Mouse (Mus musculus) spleen, adult 2 months (tissue): Measurements from ENCODE around the gene Coro1c. TPM values are rescaled to one million over a fixed set of nuclear protein-coding genes. Genes with fewer than 3 reads are reported as not detected.

ENCODE experiments used
- DNase-seq, 2 experiments: peaks; one replicate each; pipeline versions ENCODE4 v3.0.0 to v3.0.0-alpha.2; 2012 to 2021; ENCODE audit warnings: low spot score in 2 of 2, low read depth in 1 of 2
- H3K27ac ChIP-seq: fragments of 200-500 bp; 2 replicates; pipeline ENCODE4 v1.5.1; 2012; ENCODE audit warnings: low read length, inconsistent platforms; ENCODE audit not compliant: insufficient read depth
- H3K27me3 ChIP-seq: fragments of 200-500 bp; 2 replicates; pipeline ENCODE4 v1.6.1; 2012; ENCODE audit warnings: mild to moderate bottlenecking, moderate library complexity, low read length, inconsistent platforms; ENCODE audit not compliant: control insufficient read depth, insufficient read depth
- H3K36me3 ChIP-seq: fragments of 200-500 bp; 2 replicates; pipeline ENCODE4 v1.6.1; 2012; ENCODE audit warnings: mild to moderate bottlenecking, low read length, inconsistent platforms; ENCODE audit not compliant: control insufficient read depth, insufficient read depth
- H3K4me1 ChIP-seq: fragments of 200-500 bp; 2 replicates; pipeline ENCODE4 v1.6.1; 2011; ENCODE audit warnings: inconsistent platforms; ENCODE audit not compliant: control insufficient read depth, insufficient read depth, insufficient read length
- H3K4me3 ChIP-seq: fragments of 200-500 bp; 2 replicates; pipeline ENCODE4 v1.5.1; 2011; ENCODE audit warnings: mild to moderate bottlenecking, inconsistent platforms; ENCODE audit not compliant: insufficient read depth, insufficient read length; ENCODE audit errors: extremely low read depth
- CTCF ChIP-seq: fragments of 200-500 bp; IDR thresholded peaks from 2 replicates; pipeline ENCODE4 v1.5.1; 2011; ENCODE audit warnings: mild to moderate bottlenecking, inconsistent platforms; ENCODE audit not compliant: insufficient read depth, insufficient read length, insufficient replicate concordance; ENCODE audit errors: extremely low read depth
- POLR2A ChIP-seq: fragments of 200-500 bp; IDR thresholded peaks from 2 replicates; pipeline ENCODE4 v1.6.1; 2011; ENCODE audit warnings: low read depth, low read length, inconsistent platforms
- WGBS: fragments of 180-500 bp; shearing (Covaris S2); methylation state at CpG from one replicate; pipeline ENCODE4 v1.1.7; 2018; 5-methylcytosine and 5-hydroxymethylcytosine counted together
- polyA plus RNA-seq: library from polyadenylated mRNA; depleted of rRNA; stranded (reverse); fragments of >200 nt; gene quantifications from 2 replicates; pipeline ENCODE4 v1.2.3, GENCODE M21; 2012

Gene Coro1c
- polyA plus RNA-seq, 1 experiment, result 38.3 TPM

- peaks cover 5% of the 10 kb centered on the region; the same call in 1 of the 2 replicates for H3K4me1 ChIP-seq
- H3K4me3 ChIP-seq, result no peak overlapping the region
These were observed 49.6 kb downstream of the Coro1c start for GRCm38 (mm10) chr5:113858971-113859370.

GRCm38 (mm10) chr5:113858550-113858949 lies 50.0 kb downstream of the Coro1c start:
- Histone ChIP-seq H3K27ac (0 out of 2 replicates have a peak overlapping the region, but pooled peaks have one; percentile 13), H3K4me3 (no peak overlapping the region), H3K36me3 (no peaks in the 10 kb centered on the region), H3K27me3 (no peaks in the 10 kb centered on the region), H3K4me1 (peaks cover 5% of the 10 kb centered on the region; the same call in 1 of the 2 replicates)
- TF ChIP-seq POLR2A (no peak), CTCF (no peak)
- no peak for DNase-seq
- 76% methylated on average over 10 of the region's 10 CpGs for WGBS

More at GRCm38 (mm10) chr5:113858971-113859370, 49.6 kb downstream of the Coro1c start:
- Histone ChIP-seq H3K36me3 (peaks cover under 1% of the 10 kb centered on the region; the same call in 1 of the 2 replicates), H3K27ac (peak overlapping the region; percentile 21; the same call in 1 of the 2 replicates), H3K27me3 (no peaks in the 10 kb centered on the region)
- TF ChIP-seq CTCF (no peak), POLR2A (no peak)
- DNase-seq, result no peak
- WGBS, result 25% methylated on average over 5 of the region's 5 CpGs

- 90% methylated on average over 8 of the region's 8 CpGs for WGBS
- Histone ChIP-seq H3K4me1 (peaks cover 5% of the 10 kb centered on the region; the same call in 1 of the 2 replicates), H3K36me3 (no peaks in the 10 kb centered on the region), H3K27me3 (no peaks in the 10 kb centered on the region), H3K4me3 (no peak overlapping the region), H3K27ac (no peak overlapping the region)
- TF ChIP-seq POLR2A (no peak), CTCF (no peak)
- DNase-seq, result no peak
These were observed 50.9 kb downstream of the Coro1c start for GRCm38 (mm10) chr5:113857631-113858030.

- H3K27ac ChIP-seq, result no peak overlapping the region
- no peak for DNase-seq
- H3K36me3 ChIP-seq, result peaks cover 3% of the 10 kb centered on the region
- no peaks in the 10 kb centered on the region for H3K27me3 ChIP-seq
- no peak for TF ChIP-seq POLR2A
- no peak for TF ChIP-seq CTCF
- peaks cover 5% of the 10 kb centered on the region; the same call in 1 of the 2 replicates for H3K4me1 ChIP-seq
- 93% methylated on average over 7 of the region's 7 CpGs for WGBS
- H3K4me3 ChIP-seq, result no peak overlapping the region
These were observed 51.9 kb downstream of the Coro1c start for GRCm38 (mm10) chr5:113856631-113857030.

GRCm38 (mm10) chr5:113855696-113856095 lies 52.9 kb downstream of the Coro1c start:
- 88% methylated on average over 3 of the region's 3 CpGs for WGBS
- DNase-seq, result no peak
- peaks cover 10% of the 10 kb centered on the region for H3K36me3 ChIP-seq
- H3K27me3 ChIP-seq, result no peaks in the 10 kb centered on the region
- peaks cover 5% of the 10 kb centered on the region; the same call in 1 of the 2 replicates for H3K4me1 ChIP-seq
- TF ChIP-seq POLR2A, result no peak
- no peak for TF ChIP-seq CTCF
- H3K27ac ChIP-seq, result no peak overlapping the region
- H3K4me3 ChIP-seq, result no peak overlapping the region

- Histone ChIP-seq H3K4me1 (peaks cover 5% of the 10 kb centered on the region; the same call in 1 of the 2 replicates), H3K27me3 (no peaks in the 10 kb centered on the region), H3K36me3 (peaks cover 15% of the 10 kb centered on the region), H3K27ac (no peak overlapping the region), H3K4me3 (no peak overlapping the region)
- TF ChIP-seq POLR2A (no peak), CTCF (no peak)
- DNase-seq, result no peak
- 92% methylated on average over 10 of the region's 10 CpGs for WGBS
These were observed 53.4 kb downstream of the Coro1c start for GRCm38 (mm10) chr5:113855117-113855516.

- TF ChIP-seq POLR2A (no peak), CTCF (peak; percentile 98)
- Histone ChIP-seq H3K27me3 (no peaks in the 10 kb centered on the region), H3K27ac (no peak overlapping the region), H3K36me3 (peaks cover 17% of the 10 kb centered on the region), H3K4me3 (no peak overlapping the region), H3K4me1 (peaks cover 3% of the 10 kb centered on the region; the same call in 1 of the 2 replicates)
- WGBS, result 31% methylated on average over 14 of the region's 14 CpGs
- DNase-seq, result peak in 1 of 2 experiments; percentile 75
These were observed 54.1 kb downstream of the Coro1c start for GRCm38 (mm10) chr5:113854494-113854893.
